Mouse (Mus musculus): ENCODE measurements around the gene Rnf128.
"Not testable (repeated sequence)": the region's sequence is repeated elsewhere in the genome, so short reads cannot be mapped to it uniquely, and the experiment has no call there.

Rnf128 gene

DNA sequence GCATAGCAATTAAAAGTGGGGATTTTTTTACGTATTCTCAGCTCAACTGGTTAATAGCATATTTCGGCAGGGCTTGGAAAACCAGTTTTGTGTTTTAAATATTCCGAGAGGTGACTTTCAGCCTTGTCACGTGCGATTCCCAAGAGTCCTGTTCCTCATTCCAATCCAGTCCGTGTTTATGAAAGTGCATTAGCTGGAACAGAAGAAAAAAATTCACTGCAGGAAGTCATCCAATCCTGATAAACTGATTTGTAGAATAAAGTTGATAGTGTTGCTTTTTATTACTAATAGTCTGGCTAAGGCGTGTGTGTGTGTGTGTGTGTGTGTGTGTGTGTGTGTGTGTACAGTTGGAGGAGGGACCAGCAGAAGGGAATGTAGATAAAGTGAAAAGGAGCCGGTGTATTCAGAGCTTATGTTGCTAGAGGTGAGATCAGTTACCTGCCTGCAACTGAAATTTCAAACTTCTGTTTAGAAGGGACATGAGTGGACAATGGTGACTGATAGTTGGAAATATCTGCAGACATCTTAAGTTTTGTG, at the start of gene Rnf128:
Rnf128 (plus strand) TSS at position 392 of the 537 bp plus-strand sequence.
- DNase-seq (ENCODE audit: low read depth, low spot score), result no peak

DNA sequence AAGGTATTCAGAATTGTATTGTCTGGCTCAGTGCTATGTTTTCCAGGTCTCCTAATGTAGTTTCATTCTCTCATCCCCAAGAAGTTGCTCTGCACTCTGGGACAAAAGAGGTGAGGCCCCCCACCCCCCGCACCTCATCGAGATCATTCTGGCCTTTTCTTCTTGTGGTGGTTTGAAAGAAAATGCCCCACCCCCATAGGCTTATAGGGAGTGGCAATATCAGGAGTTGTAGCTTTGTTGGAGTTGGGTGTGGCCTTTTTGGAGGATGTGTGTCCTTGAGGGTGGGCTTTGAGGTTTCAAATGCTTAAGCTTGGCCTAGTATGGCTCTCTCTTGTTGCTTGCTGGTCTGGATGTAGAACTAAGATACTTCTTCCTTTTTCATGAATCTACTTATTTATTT, 47.0 kb upstream of the Rnf128 start:
- peak; percentile 59 for DNase-seq (ENCODE audit: low read depth, low spot score)

- DNase-seq (ENCODE audit: low read depth, low spot score), result peak; percentile 1
Measured at GRCm38 (mm10) chrX:139519251-139519650, 43.9 kb upstream of the Rnf128 start.

DNA sequence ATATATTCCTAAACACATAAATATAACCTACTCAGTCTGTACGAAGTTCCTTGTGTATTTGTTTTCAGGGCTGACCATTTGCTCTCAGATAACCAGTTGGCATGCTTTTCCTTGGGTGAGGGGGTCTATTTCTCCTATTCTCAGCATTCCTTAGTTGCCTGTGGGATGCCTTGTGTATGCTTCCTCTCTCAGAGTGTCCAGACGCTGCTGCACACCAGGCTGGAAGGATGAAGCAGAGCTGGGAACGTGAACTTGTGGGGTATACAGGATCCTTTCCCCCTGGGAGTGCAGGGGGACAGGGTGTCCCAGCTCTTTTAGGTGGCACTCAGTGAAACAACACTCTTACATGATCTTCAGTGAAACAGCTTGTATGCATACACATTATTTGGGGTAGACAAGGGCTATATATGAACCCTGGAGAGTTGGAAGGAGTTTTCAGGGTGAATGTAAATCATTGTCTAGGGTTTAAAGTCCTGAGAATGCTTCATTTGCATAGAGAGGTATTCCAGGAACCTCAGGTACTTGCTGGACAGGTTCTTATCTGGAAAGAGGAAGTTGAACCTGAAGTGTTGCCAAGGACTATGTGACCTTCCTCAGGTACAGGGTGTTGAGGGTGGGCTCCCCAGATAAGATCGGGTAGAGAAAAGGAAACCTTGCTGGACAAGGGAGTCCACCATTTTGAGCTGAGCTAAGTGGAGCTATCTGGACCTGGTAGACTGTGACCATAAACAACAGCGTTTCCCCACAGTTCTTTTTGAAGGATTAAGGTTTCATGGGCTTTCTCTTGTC, 38.6 kb upstream of the Rnf128 start:
- DNase-seq (ENCODE audit: low read depth, low spot score), result peak; percentile 2

- no peak for DNase-seq (ENCODE audit: low read depth, low spot score)
Measured at GRCm38 (mm10) chrX:139525724-139526123, 37.4 kb upstream of the Rnf128 start.

- no peak for DNase-seq (ENCODE audit: low read depth, low spot score)
Measured at GRCm38 (mm10) chrX:139526984-139527383, 36.1 kb upstream of the Rnf128 start.

- no peak for DNase-seq (ENCODE audit: low read depth, low spot score)
Measured at GRCm38 (mm10) chrX:139529678-139530077, 33.4 kb upstream of the Rnf128 start.

- no peak for DNase-seq (ENCODE audit: low read depth, low spot score)
Measured at GRCm38 (mm10) chrX:139532293-139532692, 30.8 kb upstream of the Rnf128 start.

DNA sequence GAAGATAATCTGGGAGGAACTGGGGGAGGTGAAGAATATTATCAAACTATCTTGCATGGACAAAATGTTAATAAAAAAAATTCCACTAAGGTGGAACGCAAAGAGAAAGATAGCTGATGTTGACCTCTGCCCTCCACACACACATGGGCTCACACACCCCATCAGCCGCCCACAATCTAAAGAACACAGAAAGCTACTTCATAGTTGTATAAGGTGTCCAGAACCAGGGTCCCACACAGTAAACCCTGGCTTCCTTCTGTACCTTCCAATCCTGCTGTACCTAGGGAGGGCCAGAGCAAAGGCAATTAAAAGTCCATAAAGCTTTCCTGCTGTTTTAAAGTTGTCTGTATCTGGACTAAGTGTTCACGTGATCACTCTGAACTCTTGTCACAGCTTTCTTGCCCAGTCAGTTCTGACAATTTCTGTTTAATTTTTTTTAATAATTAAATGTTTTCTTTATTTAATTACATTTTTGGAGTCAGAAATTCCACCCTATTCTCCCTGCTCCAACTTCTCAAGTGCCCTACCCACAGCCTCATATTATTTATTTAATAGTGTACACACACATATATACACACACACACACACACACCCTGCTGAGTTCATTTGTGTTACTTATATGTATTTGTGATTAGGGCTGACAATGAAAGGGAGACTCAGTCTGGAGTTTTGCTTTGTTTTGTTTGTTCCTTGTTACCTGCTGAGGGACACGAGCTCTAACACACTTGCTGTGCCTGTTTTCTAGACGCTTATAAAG, 25.3 kb upstream of the Rnf128 start:
- no peak for DNase-seq (ENCODE audit: low read depth, low spot score)

DNA sequence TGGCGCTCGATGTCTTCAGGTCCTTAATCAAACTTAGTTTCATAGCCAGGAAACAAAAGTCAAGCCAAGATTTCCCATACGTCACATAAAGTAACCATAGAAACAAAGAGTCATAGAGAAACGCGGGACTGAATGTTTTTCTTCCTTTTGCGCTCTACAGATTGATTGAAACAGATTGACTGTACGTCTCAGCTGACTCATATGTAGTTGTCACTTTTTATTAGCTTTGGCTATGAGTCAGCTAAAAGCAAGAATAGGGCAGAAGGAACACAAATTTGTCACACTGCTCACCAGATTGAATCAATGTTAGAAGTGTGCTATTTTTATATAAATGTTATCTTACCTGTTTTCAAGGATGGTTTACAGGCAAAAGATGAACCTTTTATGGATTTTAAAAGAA, 19.4 kb upstream of the Rnf128 start:
- DNase-seq (ENCODE audit: low read depth, low spot score), result no peak

DNA sequence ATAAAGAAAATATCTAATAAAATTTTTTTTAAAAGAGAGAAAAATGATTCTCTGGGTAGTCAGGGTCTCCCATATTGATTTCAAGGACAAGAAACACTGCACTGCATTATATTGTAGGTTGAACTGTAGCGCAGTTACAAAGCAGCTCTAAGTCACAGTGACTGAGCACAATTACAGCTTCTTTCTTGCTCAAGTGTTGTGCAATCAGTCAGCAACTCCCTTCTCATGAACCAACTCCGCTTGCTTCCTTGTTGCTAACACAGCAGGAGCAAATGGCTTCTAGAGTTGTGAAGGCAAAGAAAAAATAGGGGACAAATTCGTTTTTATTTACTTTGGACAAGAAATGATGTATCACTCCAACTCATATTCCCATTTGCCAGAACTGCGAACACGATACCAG, 12.7 kb upstream of the Rnf128 start:
- DNase-seq (ENCODE audit: low read depth, low spot score), result no peak

GRCm38 (mm10) chrX:139552090-139552489, 11.0 kb upstream of the Rnf128 start:
- no peak for DNase-seq (ENCODE audit: low read depth, low spot score)

- DNase-seq (ENCODE audit: low read depth, low spot score), result no peak
Measured at GRCm38 (mm10) chrX:139562255-139562924, 726 bp upstream of the Rnf128 start.

GRCm38 (mm10) chrX:139570054-139570453, 6.9 kb downstream of the Rnf128 start:
- DNase-seq (ENCODE audit: low read depth, low spot score), result no peak

DNA sequence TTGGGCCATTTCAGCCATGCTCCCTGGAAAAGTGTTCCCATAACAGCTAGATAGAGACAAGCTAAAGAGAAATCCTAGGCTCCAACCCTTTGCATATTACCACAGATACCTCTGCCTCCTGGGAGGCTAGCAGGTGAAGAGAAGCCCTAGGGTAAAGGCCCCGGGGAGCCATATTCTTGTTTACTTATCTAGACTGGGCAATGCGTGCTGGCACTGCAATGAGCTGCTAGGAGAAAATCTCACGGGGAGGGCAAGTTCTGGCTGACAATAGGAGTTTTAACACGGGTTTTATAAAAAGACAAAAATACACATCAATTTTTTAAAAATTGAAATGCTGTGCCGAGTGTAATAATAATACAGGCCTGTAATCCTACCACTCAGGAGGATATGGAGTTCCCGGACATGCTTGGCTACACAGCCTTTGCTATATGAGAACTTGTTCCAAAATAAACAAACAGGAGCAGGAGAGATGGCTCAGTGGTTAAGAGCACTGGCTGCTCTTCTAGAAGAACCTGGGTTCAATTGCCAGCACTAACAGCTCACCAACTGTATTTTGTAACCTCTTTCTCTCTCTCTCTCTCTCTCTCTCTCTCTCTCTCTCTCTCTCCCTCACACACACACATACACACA, 15.6 kb downstream of the Rnf128 start:
- no peak for DNase-seq (ENCODE audit: low read depth, low spot score)

DNA sequence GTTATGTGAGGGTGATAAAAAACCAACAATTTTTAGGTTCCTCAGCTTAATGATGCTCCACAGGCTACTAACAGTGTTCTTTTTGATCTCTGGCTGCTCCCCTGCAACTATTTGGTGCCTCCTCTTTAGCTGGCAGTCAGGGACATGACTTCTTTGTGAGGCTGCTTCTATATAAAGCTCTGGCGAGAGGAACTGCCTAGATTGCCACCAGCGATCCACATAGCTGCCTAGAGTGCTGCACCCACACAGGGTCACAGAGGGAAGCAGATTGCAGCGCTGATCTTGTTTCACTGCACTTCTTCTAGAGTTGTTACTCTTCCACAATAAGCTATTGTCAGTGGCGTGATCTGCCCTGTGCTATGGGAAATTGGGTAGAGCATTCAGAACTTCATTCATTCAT, 20.5 kb downstream of the Rnf128 start:
- DNase-seq (ENCODE audit: low read depth, low spot score), result no peak

DNA sequence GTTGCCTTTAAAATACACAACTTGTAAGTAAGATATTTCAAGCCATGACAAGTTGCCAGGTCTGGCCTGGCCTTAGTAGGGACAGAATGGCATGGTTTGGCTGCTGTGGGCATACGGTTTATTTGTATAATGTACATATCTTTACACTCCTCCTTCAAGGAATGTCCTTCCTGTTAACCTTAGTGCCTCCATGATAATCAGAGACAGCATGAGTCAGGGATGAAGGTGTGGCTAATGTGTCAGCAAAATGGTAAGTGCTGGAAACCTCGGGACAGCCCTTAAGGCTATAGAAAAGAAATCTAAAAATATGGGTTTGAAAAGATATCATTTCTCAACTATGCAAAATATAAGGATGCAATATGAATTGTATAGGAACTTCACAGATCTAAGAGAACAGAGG, 23.6 kb downstream of the Rnf128 start:
- not testable (repeated sequence) for DNase-seq (ENCODE audit: low read depth, low spot score)

DNA sequence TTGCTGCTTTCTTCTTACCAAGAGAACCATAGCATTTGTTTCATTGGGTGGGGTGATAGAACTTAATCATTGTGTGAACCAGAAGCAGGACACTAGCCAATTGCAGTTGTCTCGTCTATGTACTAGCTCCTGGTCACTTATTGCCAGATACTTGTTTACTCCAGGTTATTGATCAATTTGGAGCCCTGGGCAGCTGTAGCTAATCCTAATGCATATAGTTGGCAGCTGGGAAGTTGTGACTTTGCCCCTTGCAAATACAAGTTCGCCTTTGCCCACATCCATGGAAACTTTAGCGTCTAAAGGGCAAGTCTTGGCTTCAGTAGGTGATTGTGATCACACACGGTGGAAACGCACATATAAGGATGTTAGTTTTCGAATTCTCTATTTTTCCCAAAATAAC, 33.3 kb downstream of the Rnf128 start:
- DNase-seq (ENCODE audit: low read depth, low spot score), result no peak

DNA sequence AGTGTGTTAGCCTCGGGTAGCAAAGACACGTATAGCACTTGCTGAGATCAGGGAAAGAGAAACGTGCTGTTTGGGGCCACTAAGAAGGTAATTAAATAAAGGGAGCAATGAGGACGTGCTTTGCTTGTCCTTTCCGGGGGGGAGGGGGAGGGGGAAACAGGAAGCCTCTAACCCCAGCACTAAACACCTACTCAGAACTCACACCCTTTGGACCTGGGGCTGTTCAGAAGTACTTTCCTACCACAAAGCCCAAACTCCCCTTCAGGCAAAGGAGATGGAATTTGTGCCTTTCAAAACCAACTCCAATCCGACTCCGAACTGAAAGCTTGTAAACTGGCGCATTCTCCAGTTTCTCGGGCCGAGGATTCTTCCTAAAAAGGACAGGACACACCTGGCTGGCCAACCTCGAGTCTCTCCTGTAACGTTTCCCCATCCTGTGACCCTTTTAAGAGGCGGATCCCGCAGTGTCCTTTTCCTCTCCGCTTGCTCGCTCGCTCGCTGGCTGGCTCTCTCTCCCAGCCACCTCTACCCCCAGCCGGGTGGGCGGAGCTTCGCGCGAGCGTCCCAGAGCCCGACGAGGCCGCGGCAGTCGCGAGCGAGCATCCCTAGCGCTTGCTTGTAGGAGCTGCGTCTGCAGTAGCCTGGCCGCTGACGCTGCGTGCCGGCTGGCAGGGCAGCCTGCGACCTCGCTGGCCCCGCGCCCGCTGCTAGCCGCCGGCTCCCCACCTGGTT, 47.1 kb downstream of the Rnf128 start:
- DNase-seq (ENCODE audit: low read depth, low spot score), result peak; percentile 86

DNA sequence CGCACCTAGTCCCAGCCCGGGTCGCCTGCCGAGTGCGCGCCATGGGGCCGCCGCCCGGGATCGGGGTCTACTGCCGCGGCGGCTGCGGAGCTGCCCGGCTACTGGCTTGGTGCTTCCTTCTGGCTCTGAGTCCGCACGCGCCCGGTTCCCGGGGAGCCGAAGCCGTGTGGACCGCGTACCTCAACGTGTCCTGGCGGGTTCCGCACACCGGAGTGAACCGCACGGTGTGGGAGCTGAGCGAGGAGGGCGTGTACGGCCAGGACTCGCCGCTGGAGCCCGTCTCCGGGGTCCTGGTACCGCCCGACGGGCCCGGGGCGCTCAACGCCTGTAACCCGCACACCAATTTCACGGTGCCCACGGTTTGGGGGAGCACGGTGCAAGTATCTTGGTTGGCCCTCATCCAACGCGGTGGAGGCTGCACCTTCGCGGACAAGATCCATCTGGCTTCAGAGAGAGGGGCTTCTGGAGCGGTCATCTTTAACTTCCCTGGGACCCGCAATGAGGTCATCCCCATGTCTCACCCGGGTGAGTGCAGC, 47.7 kb downstream of the Rnf128 start:
- DNase-seq (ENCODE audit: low read depth, low spot score), result peak; percentile 25

GRCm38 (mm10) chrX:139614761-139615160, 51.6 kb downstream of the Rnf128 start:
- no peak for DNase-seq (ENCODE audit: low read depth, low spot score)
